In the genomic region with DNA sequence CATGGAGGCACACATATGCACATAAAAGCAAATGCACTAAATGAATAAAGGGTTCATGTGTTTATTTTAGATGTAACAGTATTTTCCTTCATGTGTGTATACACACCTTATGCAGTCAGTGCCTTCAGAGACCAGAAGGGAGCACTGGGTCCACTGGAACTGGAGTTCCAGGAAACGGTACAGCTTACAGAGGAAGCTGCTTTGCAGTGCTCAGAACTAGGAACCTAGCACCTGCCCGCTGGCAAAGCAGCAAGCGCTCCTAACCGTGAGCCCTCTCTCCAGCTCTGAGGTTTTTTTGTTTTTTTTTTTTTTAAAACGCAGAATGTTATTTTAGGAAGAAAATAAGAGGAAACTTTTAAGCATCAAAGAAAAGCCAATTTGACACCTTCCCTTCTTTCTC, we compare ENCODE assay signal across 12 mouse cellular contexts.
A peak's percentile ranks its signal among the peaks of the same experiment; 100 is the strongest.
DNase-seq lines count a peak whose midpoint lies in the region; ATAC-seq lines count a peak whose summit lies in the region.
"Had no signal": no experiment of that assay in that cellular context is flagged by ENCODE, and none has a peak within 500 bp of the region (broad histone marks: within the 10 kb centered on the region; RNA-seq: fewer than 3 reads in every experiment).

No protein-coding gene starts in this region.

- H3K27me3 ChIP-seq in heart, embryonic 12.5 days (replicated peaks): no peaks in the 10 kb centered on the region
- H3K27me3 ChIP-seq in midbrain, embryonic 15.5 days (replicated peaks): no peaks in the 10 kb centered on the region
- no peaks in the 10 kb centered on the region for H3K27me3 ChIP-seq in midbrain, embryonic 10.5 days (ENCODE audit: low read depth, poor library complexity, severe bottlenecking)
- no peaks in the 10 kb centered on the region for H3K27me3 ChIP-seq in liver, embryonic 13.5 days

- no peak overlapping the region for H3K27ac ChIP-seq in heart, embryonic 12.5 days (ENCODE audit: poor library complexity, severe bottlenecking)
- H3K27ac ChIP-seq in midbrain, embryonic 15.5 days: 0 out of 2 replicates have a peak overlapping the region, but pooled peaks have one; percentile 17
- no peak overlapping the region for H3K27ac ChIP-seq in midbrain, embryonic 10.5 days (replicated peaks)
- 0 out of 2 replicates have a peak overlapping the region, but pooled peaks have one; percentile 7 for H3K27ac ChIP-seq in liver, embryonic 13.5 days

- peaks cover 24% of the 10 kb centered on the region for H3K36me3 ChIP-seq in heart, embryonic 12.5 days
- no peaks in the 10 kb centered on the region for H3K36me3 ChIP-seq in midbrain, embryonic 15.5 days (replicated peaks)
- peaks cover 43% of the 10 kb centered on the region for H3K36me3 ChIP-seq in midbrain, embryonic 10.5 days
- H3K36me3 ChIP-seq in liver, embryonic 13.5 days: peaks cover 11% of the 10 kb centered on the region; the same call in 1 of the 2 replicates

- peak overlapping the region; percentile 47 for H3K4me2 ChIP-seq in heart, embryonic 12.5 days
- H3K4me2 ChIP-seq in midbrain, embryonic 15.5 days: no peak overlapping the region
- H3K4me2 ChIP-seq in liver, embryonic 13.5 days: peak overlapping the region; percentile 52

- ATAC-seq in heart, embryonic 12.5 days (ENCODE audit: insufficient number of reproducible peaks, low FRiP score): no peak
- ATAC-seq in midbrain, embryonic 15.5 days (replicated peaks): no peak
- ATAC-seq in liver, embryonic 13.5 days (ENCODE audit: low read depth): peak; percentile 43; the same call in 1 of the 2 replicates

- no peaks in the 10 kb centered on the region for H3K9me3 ChIP-seq in heart, embryonic 12.5 days (replicated peaks)
- H3K9me3 ChIP-seq in midbrain, embryonic 15.5 days: no peaks in the 10 kb centered on the region
- no peaks in the 10 kb centered on the region for H3K9me3 ChIP-seq in midbrain, embryonic 10.5 days (replicated peaks)
- H3K9me3 ChIP-seq in liver, embryonic 13.5 days (replicated peaks): no peaks in the 10 kb centered on the region

- H3K4me1 ChIP-seq in heart, embryonic 12.5 days (replicated peaks): peaks cover 72% of the 10 kb centered on the region
- H3K4me1 ChIP-seq in midbrain, embryonic 15.5 days: peaks cover 62% of the 10 kb centered on the region
- peaks cover 57% of the 10 kb centered on the region for H3K4me1 ChIP-seq in midbrain, embryonic 10.5 days
- peaks cover 63% of the 10 kb centered on the region for H3K4me1 ChIP-seq in liver, embryonic 13.5 days (replicated peaks)

- H3K4me3 ChIP-seq in heart, embryonic 12.5 days: no peak overlapping the region
- H3K4me3 ChIP-seq in midbrain, embryonic 15.5 days: no peak overlapping the region
- H3K4me3 ChIP-seq in midbrain, embryonic 10.5 days: no peak overlapping the region
- peak overlapping the region; percentile 12; the same call in 1 of the 2 replicates for H3K4me3 ChIP-seq in liver, embryonic 13.5 days (replicated peaks)

- no peak for DNase-seq in heart, postnatal 4 days
- no peak for DNase-seq in midbrain, embryonic 10.5 days (ENCODE audit: low spot score)
- no peak for DNase-seq in liver, embryonic 13.5 days
- peak; percentile 54 for DNase-seq in thymus, postnatal 4 days
- no peak for DNase-seq in spleen, postnatal 36 days (ENCODE audit: low spot score in 2 of 2)
- no peak for DNase-seq in Muller cell, postnatal 12 days (ENCODE audit: inconsistent ontology term)
- DNase-seq: cerebellum, postnatal 14 days; heart, postnatal 36 days; kidney, adult 9 months; lung, adult 18-20 months had no signal

- no peak overlapping the region for H3K9ac ChIP-seq in heart, embryonic 12.5 days
- no peak overlapping the region for H3K9ac ChIP-seq in midbrain, embryonic 15.5 days
- H3K9ac ChIP-seq in liver, embryonic 13.5 days: peak overlapping the region; percentile 50

- WGBS in heart, embryonic 12.5 days: 34% methylated on average over 5 of the region's 5 CpGs
- 63% methylated on average over 5 of the region's 5 CpGs for WGBS in midbrain, embryonic 15.5 days
- 73% methylated on average over 5 of the region's 5 CpGs for WGBS in midbrain, embryonic 10.5 days
- 25% methylated on average over 5 of the region's 5 CpGs for WGBS in liver, embryonic 13.5 days (ENCODE audit: insufficient replicate concordance)

Comparison
In these comparisons a context has a peak if more than half of its experiments do, and no peak if none do; other contexts are left out.
1. H3K27ac ChIP-seq: peak in midbrain, embryonic 15.5 days (single experiment) and liver, embryonic 13.5 days (single experiment); none in heart, embryonic 12.5 days (single experiment) and midbrain, embryonic 10.5 days (single experiment).